Mouse (Mus musculus): ENCODE data around the gene Zfp119b.
"Not testable (repeated sequence)": the region's sequence is repeated elsewhere in the genome, so short reads cannot be mapped to it uniquely, and the experiment has no call there.

DNA sequence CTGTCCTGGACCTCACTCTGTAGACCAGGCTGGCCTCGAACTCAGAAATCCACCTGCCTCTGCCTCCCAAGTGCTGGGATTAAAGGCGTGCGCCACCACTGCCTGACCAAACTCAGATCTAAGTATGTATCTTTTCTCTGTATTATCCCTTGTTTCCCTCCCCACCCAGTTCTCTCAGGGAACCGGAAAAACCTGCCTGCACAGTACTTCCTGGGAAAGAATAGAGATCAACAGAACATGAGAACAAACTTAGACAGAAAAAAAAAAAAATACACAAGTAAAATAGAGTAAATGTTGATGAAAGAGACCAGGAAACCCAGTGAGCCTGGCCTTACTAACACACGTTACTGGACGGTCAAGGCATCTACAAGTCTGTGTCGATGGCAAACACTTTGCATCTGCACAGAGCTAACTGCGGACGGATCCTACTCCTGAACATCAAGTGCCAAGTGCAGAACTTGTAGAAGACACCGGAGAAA lies 4.9 kb downstream of the Zfp119b start:
- TF ChIP-seq POLR2A (IDR thresholded peaks at IDR 0.05; ENCODE audit: insufficient read length, low read depth); MYOG (IDR thresholded peaks at IDR 0.05; ENCODE audit: control insufficient read depth in 1 of 3, insufficient read depth in 1 of 3, insufficient read length in 2 of 3, low read depth in 2 of 3); POLR2AphosphoS2 (IDR thresholded peaks at IDR 0.05; ENCODE audit: insufficient read length, low read depth); MAX (IDR thresholded peaks at IDR 0.05; ENCODE audit: low read depth); CEBPB (IDR thresholded peaks at IDR 0.05; ENCODE audit: insufficient read depth, poor library complexity, severe bottlenecking): not testable (repeated sequence)
